Mouse (Mus musculus) midbrain, embryonic 10.5 days (tissue): ENCODE data around the gene Fbxo44. TPM values are rescaled to one million over a fixed set of nuclear protein-coding genes. Genes with fewer than 3 reads are reported as not detected.
A peak's percentile ranks its signal among the peaks of the same experiment; 100 is the strongest.

Source experiments
- DNase-seq: peaks from one replicate; pipeline ENCODE4 v3.0.0-alpha.2; 2017; ENCODE audit warnings: low spot score
- H3K27ac ChIP-seq: fragments of 300-500 bp; sonication (generic); replicated peaks from 2 replicates; pipeline ENCODE4 v1.5.1; 2016; ENCODE audit warnings: mild to moderate bottlenecking
- H3K27me3 ChIP-seq: fragments of 300-500 bp; sonication (generic); 2 replicates; pipeline ENCODE4 v1.6.1; 2016; ENCODE audit warnings: low read depth, mild to moderate bottlenecking; ENCODE audit not compliant: poor library complexity, severe bottlenecking
- H3K36me3 ChIP-seq: fragments of 300-500 bp; sonication (generic); 2 replicates; pipeline ENCODE4 v1.6.1; 2016; ENCODE audit warnings: mild to moderate bottlenecking, moderate library complexity
- H3K4me1 ChIP-seq: fragments of 300-500 bp; sonication (generic); 2 replicates; pipeline ENCODE4 v1.6.1; 2016
- H3K4me3 ChIP-seq: fragments of 300-500 bp; sonication (generic); 2 replicates; pipeline ENCODE4 v1.5.1; 2016; ENCODE audit warnings: mild to moderate bottlenecking, moderate library complexity
- H3K9me3 ChIP-seq: fragments of 300-500 bp; sonication (generic); replicated peaks from 2 replicates; pipeline ENCODE4 v1.6.1; 2016; ENCODE audit warnings: mild to moderate bottlenecking
- WGBS: fragments of 180-500 bp; shearing (Covaris S2); methylation state at CpG from one replicate; pipeline ENCODE4 v1.1.7; 2016; 5-methylcytosine and 5-hydroxymethylcytosine counted together
- polyA plus RNA-seq: library from polyadenylated mRNA; unstranded; fragments of >200 nt; fragmentation: Nextera tagmentation; extraction: Ambion mirVana; gene quantifications from 2 replicates; pipeline ENCODE4 v1.2.1, GENCODE M21; 2016

The Fbxo44 gene
- polyA plus RNA-seq, 1 experiment from 2014 or later = 39.6 TPM

GRCm38 (mm10) chr4:148159544-148160435, 492 bp downstream of the Fbxo44 start:
- Histone ChIP-seq H3K4me1 (peaks cover 55% of the 10 kb centered on the region), H3K9me3 (no peaks in the 10 kb centered on the region), H3K4me3 (peak overlapping the region; percentile 83), H3K27me3 (peaks cover 54% of the 10 kb centered on the region), H3K36me3 (peaks cover 38% of the 10 kb centered on the region), H3K27ac (peak overlapping the region; percentile 93)
- WGBS = under 1% methylated on average over 55 of the region's 55 CpGs
- DNase-seq = peak; percentile 98

- 25% methylated on average over 27 of the region's 27 CpGs for WGBS
- peak; percentile 52 for DNase-seq
- H3K9me3 ChIP-seq = no peaks in the 10 kb centered on the region
- peaks cover 43% of the 10 kb centered on the region for H3K27me3 ChIP-seq
- peak overlapping the region; percentile 83 for H3K4me3 ChIP-seq
- peaks cover 44% of the 10 kb centered on the region for H3K4me1 ChIP-seq
- peak overlapping the region; percentile 93 for H3K27ac ChIP-seq
- peaks cover 49% of the 10 kb centered on the region for H3K36me3 ChIP-seq
Measured at GRCm38 (mm10) chr4:148158436-148159348, 1.6 kb downstream of the Fbxo44 start.

GRCm38 (mm10) chr4:148154982-148155381, 5.3 kb downstream of the Fbxo44 start:
- H3K27ac ChIP-seq = no peak overlapping the region
- DNase-seq = peak; percentile 28
- peaks cover 62% of the 10 kb centered on the region for H3K36me3 ChIP-seq
- 0 out of 2 replicates have a peak, but pooled peaks cover 6% of the 10 kb centered on the region for H3K27me3 ChIP-seq
- H3K4me1 ChIP-seq = peaks cover 45% of the 10 kb centered on the region
- WGBS = 75% methylated on average over 3 of the region's 3 CpGs
- H3K4me3 ChIP-seq = no peak overlapping the region
- H3K9me3 ChIP-seq = no peaks in the 10 kb centered on the region

- H3K9me3 ChIP-seq = no peaks in the 10 kb centered on the region
- H3K27me3 ChIP-seq = peaks cover 6% of the 10 kb centered on the region; the same call in 1 of the 2 replicates
- no peak overlapping the region for H3K27ac ChIP-seq
- H3K4me3 ChIP-seq = no peak overlapping the region
- H3K4me1 ChIP-seq = peaks cover 43% of the 10 kb centered on the region
- no peak for DNase-seq
- H3K36me3 ChIP-seq = peaks cover 66% of the 10 kb centered on the region
- WGBS = 89% methylated on average over 4 of the region's 4 CpGs
Measured at GRCm38 (mm10) chr4:148154006-148154405, 6.3 kb downstream of the Fbxo44 start.

DNA sequence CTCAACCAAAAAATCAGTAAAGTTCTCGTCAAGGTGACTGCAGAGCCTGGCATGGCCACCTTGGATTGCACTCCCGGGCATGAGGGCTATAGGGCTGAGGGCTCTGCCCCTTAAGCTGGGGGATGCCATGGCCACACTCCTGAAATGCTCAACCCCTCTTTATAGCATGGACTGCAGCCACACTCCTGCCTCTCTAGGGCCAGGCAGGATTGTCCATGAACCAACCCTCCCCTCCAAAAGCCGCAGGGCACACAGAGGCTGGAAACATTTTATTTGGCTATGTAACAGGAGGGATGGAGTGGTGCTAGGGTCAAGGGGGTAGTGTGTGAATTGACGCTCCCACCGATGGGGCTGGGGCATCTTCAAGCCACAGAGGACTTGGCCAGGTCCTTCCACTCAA, 7.7 kb downstream of the Fbxo44 start:
- WGBS = 76% methylated on average over 5 of the region's 5 CpGs
- H3K9me3 ChIP-seq = no peaks in the 10 kb centered on the region
- peaks cover 69% of the 10 kb centered on the region for H3K36me3 ChIP-seq
- peaks cover 31% of the 10 kb centered on the region for H3K4me1 ChIP-seq
- no peak overlapping the region; the same call in 1 of the 2 replicates for H3K27ac ChIP-seq
- no peak for DNase-seq
- no peaks in the 10 kb centered on the region; the same call in 1 of the 2 replicates for H3K27me3 ChIP-seq
- no peak overlapping the region; the same call in 1 of the 2 replicates for H3K4me3 ChIP-seq

DNA sequence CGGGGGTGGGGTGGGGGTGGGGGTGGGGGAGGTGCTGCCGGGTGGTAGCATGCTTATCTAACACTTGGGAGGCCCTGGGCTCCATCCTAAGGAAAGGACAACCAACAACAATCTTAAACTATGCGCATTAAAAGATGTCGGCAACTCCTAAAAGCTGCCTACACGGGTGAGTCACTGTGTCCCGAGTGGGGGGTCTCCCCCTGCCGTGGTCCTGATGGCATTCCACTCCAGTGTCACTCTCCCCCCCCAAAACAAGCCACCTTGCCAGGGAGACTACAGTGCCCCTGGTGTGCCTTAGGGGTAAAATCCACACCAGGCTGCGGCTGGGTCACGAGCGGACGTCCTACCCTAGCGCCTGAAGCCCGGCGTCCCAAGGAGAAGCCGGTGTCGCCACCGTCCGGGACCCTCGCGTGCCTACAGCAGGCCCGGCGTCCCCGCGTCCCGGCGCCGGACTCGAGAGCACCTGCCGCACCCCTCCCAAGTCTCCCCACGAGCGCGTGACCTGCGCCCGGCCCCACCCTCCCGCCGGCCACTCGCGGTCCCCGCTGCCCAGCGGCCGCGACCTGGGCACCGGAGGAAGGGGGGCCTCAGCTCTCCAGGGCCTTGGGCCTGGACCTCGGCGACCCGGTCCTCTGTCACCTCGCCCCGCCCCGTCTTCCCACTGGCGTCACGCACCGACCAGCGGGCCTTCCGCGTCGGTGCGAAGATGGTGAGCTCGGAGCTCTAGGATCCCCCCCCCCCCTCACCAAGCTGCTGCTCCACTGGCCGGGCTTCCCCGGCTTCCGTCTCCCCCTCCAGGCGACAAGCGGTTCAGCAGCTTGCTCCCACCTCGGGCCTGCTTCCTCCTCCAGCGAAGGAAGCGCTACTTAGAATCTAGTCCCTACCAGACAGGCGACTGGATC, 8.8 kb downstream of the Fbxo44 start, which contains the start of gene Fbxo6:
TSS of gene Fbxo6 (minus strand) at position 874 of the 902 bp plus-strand sequence.
- no peaks in the 10 kb centered on the region for H3K9me3 ChIP-seq
- H3K36me3 ChIP-seq = peaks cover 68% of the 10 kb centered on the region
- H3K27me3 ChIP-seq = no peaks in the 10 kb centered on the region; the same call in 1 of the 2 replicates
- H3K4me1 ChIP-seq = peaks cover 31% of the 10 kb centered on the region
- H3K4me3 ChIP-seq = peak within 1 kb of the TSS; percentile 80
- DNase-seq = peak; percentile 90
- 2% methylated on average over 61 of the region's 67 CpGs for WGBS
- H3K27ac ChIP-seq = peak within 1 kb of the TSS; percentile 93

DNA sequence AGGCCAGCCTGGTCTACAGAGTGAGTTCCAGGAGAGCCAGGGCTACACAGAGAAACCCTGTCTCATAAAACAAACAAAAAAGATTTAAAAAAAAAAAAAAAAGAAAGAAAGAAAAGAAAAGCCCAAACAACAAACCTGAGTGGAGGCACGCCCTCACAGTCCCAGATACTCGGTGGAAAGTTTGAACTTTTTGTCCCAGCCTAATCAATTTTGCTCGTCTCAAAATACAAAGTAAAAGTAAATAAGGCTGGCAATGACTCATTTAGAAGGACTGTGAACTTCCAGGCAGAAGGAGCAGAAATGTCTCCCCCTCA, 9.4 kb downstream of the Fbxo44 start:
- Histone ChIP-seq H3K9me3 (no peaks in the 10 kb centered on the region), H3K27me3 (no peaks in the 10 kb centered on the region; the same call in 1 of the 2 replicates), H3K36me3 (peaks cover 68% of the 10 kb centered on the region), H3K4me3 (peak overlapping the region; percentile 80), H3K27ac (peak overlapping the region; percentile 93), H3K4me1 (peaks cover 31% of the 10 kb centered on the region)
- WGBS = 72% methylated on average over 3 of the region's 3 CpGs
- DNase-seq = no peak

- Histone ChIP-seq H3K4me3 (no peak overlapping the region), H3K4me1 (peaks cover 31% of the 10 kb centered on the region), H3K36me3 (peaks cover 68% of the 10 kb centered on the region), H3K27ac (no peak overlapping the region; the same call in 1 of the 2 replicates), H3K9me3 (no peaks in the 10 kb centered on the region), H3K27me3 (no peaks in the 10 kb centered on the region; the same call in 1 of the 2 replicates)
- no peak for DNase-seq
- WGBS = 49% methylated on average over 7 of the region's 7 CpGs
Measured at GRCm38 (mm10) chr4:148150242-148150641, 10.0 kb downstream of the Fbxo44 start.

- DNase-seq = no peak
- Histone ChIP-seq H3K27ac (no peak overlapping the region), H3K9me3 (no peaks in the 10 kb centered on the region), H3K4me1 (peaks cover 31% of the 10 kb centered on the region), H3K36me3 (peaks cover 68% of the 10 kb centered on the region), H3K27me3 (no peaks in the 10 kb centered on the region; the same call in 1 of the 2 replicates), H3K4me3 (no peak overlapping the region)
- 70% methylated on average over 12 of the region's 12 CpGs for WGBS
Measured at GRCm38 (mm10) chr4:148149540-148149939, 10.7 kb downstream of the Fbxo44 start.

DNA sequence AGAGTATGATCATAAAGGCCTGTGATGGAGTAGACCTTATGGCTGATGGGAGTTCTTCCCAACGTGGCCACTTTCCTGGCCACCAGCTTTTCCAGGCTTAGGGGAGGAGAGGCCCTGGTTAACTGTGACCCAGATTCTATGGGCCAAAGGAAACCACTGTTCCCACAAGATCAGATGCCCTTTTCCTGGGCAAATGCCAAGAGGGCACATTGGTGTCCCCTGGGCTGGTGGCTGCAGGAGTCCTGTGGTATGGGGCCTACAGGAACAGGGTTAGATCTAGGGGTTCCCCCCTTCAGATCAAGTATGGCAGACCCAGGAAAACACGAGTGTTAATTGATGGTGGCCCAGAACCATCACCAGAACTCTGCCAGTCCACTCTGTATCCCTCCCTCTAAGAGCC, 12.6 kb downstream of the Fbxo44 start:
- H3K27me3 ChIP-seq = no peaks in the 10 kb centered on the region; the same call in 1 of the 2 replicates
- H3K27ac ChIP-seq = no peak overlapping the region
- H3K36me3 ChIP-seq = peaks cover 65% of the 10 kb centered on the region
- peaks cover 30% of the 10 kb centered on the region for H3K4me1 ChIP-seq
- WGBS = 83% methylated on average over 2 of the region's 2 CpGs
- H3K4me3 ChIP-seq = no peak overlapping the region
- no peak for DNase-seq
- no peaks in the 10 kb centered on the region for H3K9me3 ChIP-seq

GRCm38 (mm10) chr4:148143721-148144120, 16.6 kb downstream of the Fbxo44 start:
- no peaks in the 10 kb centered on the region for H3K9me3 ChIP-seq
- DNase-seq = no peak
- peaks cover 57% of the 10 kb centered on the region for H3K36me3 ChIP-seq
- H3K27me3 ChIP-seq = peaks cover 9% of the 10 kb centered on the region
- no peak overlapping the region for H3K4me3 ChIP-seq
- no peak overlapping the region for H3K27ac ChIP-seq
- H3K4me1 ChIP-seq = peaks cover 16% of the 10 kb centered on the region
- 88% methylated on average over 5 of the region's 5 CpGs for WGBS
